ENCODE assay signal across 9 mouse cellular contexts in genomic region chr2:158376123-158376687, GRCm38 (mm10). TPM values are rescaled to one million over a fixed set of nuclear protein-coding genes. Genes with fewer than 3 reads are reported as not detected.
A peak's percentile ranks its signal among the peaks of the same experiment; 100 is the strongest.
DNase-seq lines count a peak whose midpoint lies in the region; ATAC-seq lines count a peak whose summit lies in the region.
"Had no signal": no experiment of that assay in that cellular context is flagged by ENCODE, and none has a peak within 500 bp of the region (broad histone marks: within the 10 kb centered on the region; RNA-seq: fewer than 3 reads in every experiment).

No protein-coding gene starts in this region.

- ATAC-seq in lung, embryonic 15.5 days (ENCODE audit: borderline replicate concordance, extremely low read depth, low FRiP score, low TSS enrichment) = no peak
- ATAC-seq in limb, embryonic 15.5 days (ENCODE audit: insufficient number of reproducible peaks, low FRiP score, low TSS enrichment, low read depth) = no peak
- ATAC-seq in stomach, embryonic 16.5 days (ENCODE audit: insufficient read depth, low FRiP score) = no peak

- WGBS in lung, embryonic 15.5 days = 27% methylated on average over 12 of the region's 12 CpGs
- WGBS in forebrain, embryonic 10.5 days = 27% methylated on average over 12 of the region's 12 CpGs
- 25% methylated on average over 12 of the region's 12 CpGs for WGBS in limb, embryonic 15.5 days
- WGBS in stomach, embryonic 16.5 days = 32% methylated on average over 12 of the region's 12 CpGs

- peaks cover 28% of the 10 kb centered on the region for H3K27me3 ChIP-seq in lung, embryonic 15.5 days
- H3K27me3 ChIP-seq in forebrain, embryonic 10.5 days (ENCODE audit: poor library complexity, severe bottlenecking) = peaks cover 43% of the 10 kb centered on the region
- peaks cover 43% of the 10 kb centered on the region for H3K27me3 ChIP-seq in limb, embryonic 15.5 days
- H3K27me3 ChIP-seq in stomach, embryonic 16.5 days (ENCODE audit: control insufficient read depth, insufficient read depth, low read length) = peaks cover 20% of the 10 kb centered on the region

- H3K9ac ChIP-seq in lung, embryonic 15.5 days = no peak overlapping the region
- no peak overlapping the region for H3K9ac ChIP-seq in limb, embryonic 15.5 days
- H3K9ac ChIP-seq in stomach, embryonic 16.5 days (ENCODE audit: low read length) = no peak overlapping the region

- DNase-seq in lung, postnatal 4 days = no peak
- DNase-seq in forebrain, embryonic 10.5 days (ENCODE audit: extremely low spot score, low spot score) = no peak
- no peak for DNase-seq in urinary bladder, postnatal 36 days (ENCODE audit: low spot score in 2 of 2)
- no peak for DNase-seq in layer of hippocampus, adult 8-10 months (ENCODE audit: low spot score in 2 of 2)
- DNase-seq: heart, adult 18-20 months had no signal

- H3K4me2 ChIP-seq in lung, embryonic 15.5 days = peak overlapping the region; percentile 48; the same call in 1 of the 2 replicates
- peak overlapping the region; percentile 59; the same call in 1 of the 2 replicates for H3K4me2 ChIP-seq in limb, embryonic 15.5 days
- peak overlapping the region; percentile 55; the same call in 1 of the 2 replicates for H3K4me2 ChIP-seq in stomach, embryonic 16.5 days (ENCODE audit: low read depth, low read length)

- H3K4me3 ChIP-seq in lung, embryonic 15.5 days = no peak overlapping the region
- H3K4me3 ChIP-seq in forebrain, embryonic 10.5 days = peak overlapping the region; percentile 60
- peak overlapping the region; percentile 33; the same call in 1 of the 2 replicates for H3K4me3 ChIP-seq in limb, embryonic 15.5 days
- no peak overlapping the region for H3K4me3 ChIP-seq in stomach, embryonic 16.5 days (replicated peaks; ENCODE audit: low read length)
- H3K4me3 ChIP-seq: myocyte had no signal

- no peak overlapping the region for H3K27ac ChIP-seq in lung, embryonic 15.5 days
- peak overlapping the region; percentile 72; the same call in 1 of the 2 replicates for H3K27ac ChIP-seq in forebrain, embryonic 10.5 days
- H3K27ac ChIP-seq in limb, embryonic 15.5 days = no peak overlapping the region
- no peak overlapping the region for H3K27ac ChIP-seq in stomach, embryonic 16.5 days (ENCODE audit: low read length)

- H3K9me3 ChIP-seq in lung, embryonic 15.5 days = no peaks in the 10 kb centered on the region
- H3K9me3 ChIP-seq in forebrain, embryonic 10.5 days = no peaks in the 10 kb centered on the region
- no peaks in the 10 kb centered on the region for H3K9me3 ChIP-seq in limb, embryonic 15.5 days
- no peaks in the 10 kb centered on the region for H3K9me3 ChIP-seq in stomach, embryonic 16.5 days (replicated peaks; ENCODE audit: control insufficient read depth, low read length)

- H3K4me1 ChIP-seq in lung, embryonic 15.5 days = peaks cover 21% of the 10 kb centered on the region
- peaks cover 18% of the 10 kb centered on the region for H3K4me1 ChIP-seq in forebrain, embryonic 10.5 days
- H3K4me1 ChIP-seq in limb, embryonic 15.5 days = peaks cover 9% of the 10 kb centered on the region; the same call in 1 of the 2 replicates
- H3K4me1 ChIP-seq in stomach, embryonic 16.5 days (ENCODE audit: control insufficient read depth, insufficient read depth, low read length) = 0 out of 2 replicates have a peak, but pooled peaks cover 6% of the 10 kb centered on the region

- no peaks in the 10 kb centered on the region for H3K36me3 ChIP-seq in lung, embryonic 15.5 days
- H3K36me3 ChIP-seq in forebrain, embryonic 10.5 days (replicated peaks) = no peaks in the 10 kb centered on the region
- no peaks in the 10 kb centered on the region for H3K36me3 ChIP-seq in limb, embryonic 15.5 days
- H3K36me3 ChIP-seq in stomach, embryonic 16.5 days (ENCODE audit: control insufficient read depth, insufficient read depth, low read length) = no peaks in the 10 kb centered on the region

RNA-seq across cellular contexts. Expression of gene Snhg11, which starts 0.8 kb away (rescaled TPM):
- polyA plus RNA-seq in lung, embryonic 15.5 days (2015; fragmentation: Nextera tagmentation; extraction: Ambion mirVana) = 1.7 and 2.9 TPM in 2 replicates
- polyA plus RNA-seq in forebrain, embryonic 10.5 days (2016; fragmentation: Nextera tagmentation; extraction: Ambion mirVana) = 16.2 and 17.9 TPM in 2 replicates
- 2.9 and 4.6 TPM in 2 replicates for polyA plus RNA-seq in limb, embryonic 15.5 days (2015; fragmentation: Nextera tagmentation; extraction: Ambion mirVana)
- 5.4 and 7.5 TPM in 2 replicates for polyA plus RNA-seq in stomach, embryonic 16.5 days (2015; fragmentation: Nextera tagmentation; extraction: Ambion mirVana)
- 100 to 1,000 TPM; 519 to 896 (median 704) TPM for total RNA-seq in layer of hippocampus, adult 8-10 months (2022)
- polyA plus RNA-seq: myocyte had no signal

RNA-seq across cellular contexts. Expression of gene Ralgapb, which starts 33.4 kb away (rescaled TPM):
- 16.2 and 17.7 TPM in 2 replicates for polyA plus RNA-seq in lung, embryonic 15.5 days (2015; fragmentation: Nextera tagmentation; extraction: Ambion mirVana)
- 12.8 and 13.6 TPM in 2 replicates for polyA plus RNA-seq in forebrain, embryonic 10.5 days (2016; fragmentation: Nextera tagmentation; extraction: Ambion mirVana)
- 14.3 and 15.3 TPM in 2 replicates for polyA plus RNA-seq in limb, embryonic 15.5 days (2015; fragmentation: Nextera tagmentation; extraction: Ambion mirVana)
- polyA plus RNA-seq in stomach, embryonic 16.5 days (2015; fragmentation: Nextera tagmentation; extraction: Ambion mirVana) = 12.5 and 13.2 TPM in 2 replicates
- 100 to 1,000 TPM in 1 of 4 experiments, 10 to 100 TPM in 3; 83.1 to 102 (median 93.3) TPM for total RNA-seq in layer of hippocampus, adult 8-10 months (2022)

Comparison
In these comparisons a context has a peak if more than half of its experiments do, and no peak if none do; other contexts are left out.
1. H3K4me3 ChIP-seq: peak in forebrain, embryonic 10.5 days (single experiment) and limb, embryonic 15.5 days (single experiment); none in lung, embryonic 15.5 days (single experiment) and stomach, embryonic 16.5 days (single experiment).
2. Peak in every context shown above with its lines, with median percentiles within 50 percentile points of each other: H3K4me2 ChIP-seq.